Mouse (Mus musculus): ENCODE data around the gene Elac2.
A peak's percentile ranks its signal among the peaks of the same experiment; 100 is the strongest.

The Elac2 gene

GRCm38 (mm10) chr11:64978720-64979488, at the start of gene Elac2:
TSS of gene Elac2 (plus strand) at chr11:64979038.
- DNase-seq, result peak; percentile 95

- DNase-seq, result no peak
Observed at GRCm38 (mm10) chr11:64929130-64929529, 49.7 kb upstream of the Elac2 start.

GRCm38 (mm10) chr11:64931060-64931770, 47.6 kb upstream of the Elac2 start:
- DNase-seq, result no peak

GRCm38 (mm10) chr11:64937226-64937625, 41.6 kb upstream of the Elac2 start:
- no peak for DNase-seq

- no peak for DNase-seq
Observed at GRCm38 (mm10) chr11:64941193-64941592, 37.6 kb upstream of the Elac2 start.

GRCm38 (mm10) chr11:64949782-64950181, 29.1 kb upstream of the Elac2 start:
- DNase-seq, result no peak

GRCm38 (mm10) chr11:64956962-64957729, 21.7 kb upstream of the Elac2 start:
- DNase-seq, result no peak

- DNase-seq, result no peak
Observed at GRCm38 (mm10) chr11:64962629-64963028, 16.2 kb upstream of the Elac2 start.

GRCm38 (mm10) chr11:64968507-64968906, 10.3 kb upstream of the Elac2 start:
- peak; percentile 70 for DNase-seq

GRCm38 (mm10) chr11:64968939-64969342, 9.9 kb upstream of the Elac2 start:
- no peak for DNase-seq

GRCm38 (mm10) chr11:64971471-64971988, 7.3 kb upstream of the Elac2 start:
- DNase-seq, result no peak

GRCm38 (mm10) chr11:64972418-64972817, 6.4 kb upstream of the Elac2 start:
- no peak for DNase-seq

- DNase-seq, result no peak
Observed at GRCm38 (mm10) chr11:64979489-64979845, 629 bp downstream of the Elac2 start.

GRCm38 (mm10) chr11:64988556-64988955, 9.7 kb downstream of the Elac2 start:
- DNase-seq, result no peak

GRCm38 (mm10) chr11:64998439-64998838, 19.6 kb downstream of the Elac2 start:
- DNase-seq, result no peak

- peak; percentile 59 for DNase-seq
Observed at GRCm38 (mm10) chr11:64999685-65000084, 20.8 kb downstream of the Elac2 start.

GRCm38 (mm10) chr11:65001729-65002128, 22.9 kb downstream of the Elac2 start:
- no peak for DNase-seq

GRCm38 (mm10) chr11:65003611-65004010, 24.8 kb downstream of the Elac2 start:
- DNase-seq, result no peak

- no peak for DNase-seq
Observed at GRCm38 (mm10) chr11:65004836-65005235, 26.0 kb downstream of the Elac2 start.

- no peak for DNase-seq
Observed at GRCm38 (mm10) chr11:65006047-65006446, 27.2 kb downstream of the Elac2 start.

GRCm38 (mm10) chr11:65013906-65014305, 35.1 kb downstream of the Elac2 start:
- DNase-seq, result no peak

GRCm38 (mm10) chr11:65016754-65017153, 37.9 kb downstream of the Elac2 start:
- DNase-seq, result no peak

- no peak for DNase-seq
Observed at GRCm38 (mm10) chr11:65020744-65021143, 41.9 kb downstream of the Elac2 start.

Measured in right cerebral cortex, postnatal 14 days (tissue).